ENCODE assay signal across 9 mouse cellular contexts in genomic region chr19:16358905-16359304, GRCm38 (mm10).
DNase-seq lines count a peak whose midpoint lies in the region; ATAC-seq and TF ChIP-seq lines count a peak whose summit lies in the region.
"Had no signal": no experiment of that assay in that cellular context is flagged by ENCODE, and none has a peak within 500 bp of the region (broad histone marks: within the 10 kb centered on the region; RNA-seq: fewer than 3 reads in every experiment).

No protein-coding gene starts in this region.

- no peak overlapping the region for H3K9ac ChIP-seq in liver, embryonic 12.5 days
- no peak overlapping the region for H3K9ac ChIP-seq in heart, postnatal 0 days (replicated peaks; ENCODE audit: low read depth, low read length)
- H3K9ac ChIP-seq: heart, embryonic 13.5 days had no signal

- 68% methylated on average over 5 of the region's 5 CpGs for WGBS in liver, embryonic 12.5 days (ENCODE audit: insufficient replicate concordance)
- WGBS in heart, postnatal 0 days: 66% methylated on average over 5 of the region's 5 CpGs

- no peak for TF ChIP-seq EP300 in heart, postnatal 0 days (IDR thresholded peaks at IDR 0.05; ENCODE audit: low read depth)

- H3K4me2 ChIP-seq in liver, embryonic 12.5 days: no peak overlapping the region
- no peak overlapping the region for H3K4me2 ChIP-seq in heart, postnatal 0 days (ENCODE audit: low read depth, low read length)
- H3K4me2 ChIP-seq: heart, embryonic 13.5 days had no signal

- peak; percentile 67 for TF ChIP-seq CTCF in heart, postnatal 0 days (IDR thresholded peaks at IDR 0.05; ENCODE audit: low read depth)

- H3K4me1 ChIP-seq in liver, embryonic 12.5 days: no peaks in the 10 kb centered on the region
- H3K4me1 ChIP-seq in heart, postnatal 0 days (ENCODE audit: control insufficient read depth, insufficient read depth): no peaks in the 10 kb centered on the region
- H3K4me1 ChIP-seq: heart, embryonic 13.5 days had no signal

- no peaks in the 10 kb centered on the region for H3K9me3 ChIP-seq in liver, embryonic 12.5 days (replicated peaks)
- no peaks in the 10 kb centered on the region for H3K9me3 ChIP-seq in heart, postnatal 0 days (replicated peaks; ENCODE audit: control insufficient read depth, low read length)
- H3K9me3 ChIP-seq: heart, embryonic 13.5 days had no signal

- peaks cover 6% of the 10 kb centered on the region; the same call in 1 of the 2 replicates for H3K36me3 ChIP-seq in liver, embryonic 12.5 days
- H3K36me3 ChIP-seq in heart, postnatal 0 days (replicated peaks; ENCODE audit: control insufficient read depth, insufficient read depth, low read length): 0 out of 2 replicates have a peak, but pooled peaks cover 6% of the 10 kb centered on the region

- no peak overlapping the region for H3K27ac ChIP-seq in liver, embryonic 12.5 days
- no peak overlapping the region for H3K27ac ChIP-seq in heart, postnatal 0 days (ENCODE audit: low read depth)
- H3K27ac ChIP-seq: heart, embryonic 13.5 days had no signal

- no peak for ATAC-seq in liver, embryonic 12.5 days
- 0 out of 2 replicates have a peak, but pooled peaks have one; percentile 51 for ATAC-seq in heart, postnatal 0 days (ENCODE audit: insufficient read depth, low read depth)
- ATAC-seq in activated CD4-positive, CD25-positive, alpha-beta regulatory T cell, adult 4 months: no peak

- no peaks in the 10 kb centered on the region for H3K27me3 ChIP-seq in liver, embryonic 12.5 days (replicated peaks)
- no peaks in the 10 kb centered on the region for H3K27me3 ChIP-seq in heart, postnatal 0 days (ENCODE audit: control insufficient read depth, insufficient read depth, low read length)
- H3K27me3 ChIP-seq: heart, embryonic 13.5 days had no signal

- H3K4me3 ChIP-seq in liver, embryonic 12.5 days: no peak overlapping the region
- no peak overlapping the region for H3K4me3 ChIP-seq in heart, postnatal 0 days (ENCODE audit: low read depth, low read length)
- H3K4me3 ChIP-seq: heart, embryonic 13.5 days had no signal

- DNase-seq in cerebellum, postnatal 14 days: peak; percentile 50 to 58
- no peak for DNase-seq in cerebellum, adult 11 months
- DNase-seq in liver (peak; percentile 17), MN1 (ENCODE audit: low spot score) (peak; percentile 9)
- DNase-seq in heart, postnatal 0 days (ENCODE audit: low spot score): peak; percentile 33
- peak; percentile 44 for DNase-seq in lung, postnatal 14 days
